Mouse (Mus musculus): ENCODE data around the gene Ube2v1. TPM values are rescaled to one million over a fixed set of nuclear protein-coding genes. Genes with fewer than 3 reads are reported as not detected.

Ube2v1 gene
- total RNA-seq, 1 experiment = 115 TPM

DNA sequence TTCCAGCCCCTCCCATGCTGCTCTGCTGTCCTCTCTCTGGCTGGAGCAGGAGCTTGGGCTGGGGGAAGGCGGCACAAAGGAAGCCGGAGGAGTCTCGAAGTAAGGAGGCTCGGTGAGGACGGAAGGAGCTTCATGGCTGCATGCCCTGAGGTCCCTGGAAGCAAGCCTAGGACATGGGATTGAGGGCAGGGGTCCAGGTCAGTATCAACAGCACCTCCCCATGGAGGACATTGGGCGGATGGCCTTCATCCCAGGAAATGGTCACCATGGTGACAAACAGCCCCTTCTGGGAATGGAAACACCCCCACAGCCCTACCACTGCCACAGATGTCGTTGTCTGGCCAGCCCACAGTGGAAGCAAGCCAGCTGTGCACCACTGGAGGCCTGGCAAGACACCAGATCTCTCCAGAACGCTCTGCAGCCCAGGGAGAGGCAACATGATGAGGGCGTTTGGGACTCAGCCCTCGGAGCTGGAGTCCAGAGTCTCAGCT is 37.4 kb downstream of the Ube2v1 start:
- no peak overlapping the region for H3K27ac ChIP-seq (ENCODE audit: insufficient read depth, low read depth, low read length, poor library complexity, severe bottlenecking)
- in situ Hi-C loops (cut with MboI; ENCODE audit: low sequenced_read_pairs in 2 of 2, unreplicated experiment in 2 of 2) = no loop called here

DNA sequence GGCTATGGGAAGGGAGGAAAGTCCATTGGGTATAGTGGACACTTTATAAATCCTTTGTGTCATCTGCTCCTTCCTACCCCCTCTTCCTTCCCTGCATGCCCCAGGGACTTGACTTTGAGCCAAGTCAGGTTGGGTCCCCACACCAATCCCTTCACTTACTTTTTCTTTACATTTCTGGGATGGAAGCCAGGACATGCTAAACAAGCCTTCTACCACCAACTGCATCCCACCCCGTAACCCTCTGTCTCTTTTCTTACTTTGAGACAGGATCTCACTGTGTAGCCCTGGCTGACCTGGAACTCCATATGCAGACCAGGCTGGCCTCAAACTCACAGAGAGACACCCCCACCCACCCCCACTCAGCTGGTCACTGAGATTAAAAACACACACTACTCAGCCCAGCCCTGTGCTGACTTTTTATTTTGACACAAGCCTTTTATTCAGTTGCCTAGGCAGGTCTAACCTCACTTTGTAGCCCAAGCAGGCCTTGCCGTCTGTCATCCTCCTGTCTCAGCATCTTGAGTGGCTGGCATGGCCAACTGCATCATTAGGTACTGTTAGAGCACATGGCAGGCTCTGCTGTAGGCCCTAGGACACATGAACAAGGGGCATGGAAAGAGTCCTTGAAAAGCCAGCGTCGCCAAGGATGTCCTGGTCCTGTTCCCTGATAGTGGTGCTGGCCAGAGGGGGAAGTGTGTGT is 38.2 kb downstream of the Ube2v1 start:
- Histone ChIP-seq H3K4me1 (ENCODE audit: control insufficient read depth in 2 of 2, insufficient read depth in 2 of 2, low read length in 2 of 2, poor library complexity in 1 of 2) (peaks cover 0 to 13% of the 10 kb centered on the region in 2 experiments; a peak in 2 of 4 replicates), H3K9ac (ENCODE audit: insufficient read depth, low read depth, low read length, poor library complexity, severe bottlenecking) (no peak overlapping the region), H3K27ac (ENCODE audit: insufficient read depth, low read depth, low read length, poor library complexity, severe bottlenecking) (no peak overlapping the region), H3K9me3 (ENCODE audit: control insufficient read depth, insufficient read depth, low read depth, low read length) (no peaks in the 10 kb centered on the region), H3K4me3 (ENCODE audit: insufficient read depth in 1 of 2, low read depth in 1 of 2, low read length in 2 of 2, poor library complexity in 1 of 2, severe bottlenecking in 1 of 2) (no peak overlapping the region), H3K36me3 (ENCODE audit: control insufficient read depth, insufficient read depth, low read length, poor library complexity, severe bottlenecking) (no peaks in the 10 kb centered on the region)
- DNase-seq (ENCODE audit: low read depth, low spot score) = no peak
- in situ Hi-C loops (cut with MboI; ENCODE audit: low sequenced_read_pairs in 2 of 2, unreplicated experiment in 2 of 2) = no loop called here
- TF ChIP-seq CHD2 (IDR thresholded peaks at IDR 0.05; ENCODE audit: low read depth, low read length) = no peak
- no peak for TF ChIP-seq MAFK (IDR thresholded peaks at IDR 0.05; ENCODE audit: insufficient read depth, low read depth, low read length)
- TF ChIP-seq HCFC1 (IDR thresholded peaks at IDR 0.05; ENCODE audit: borderline replicate concordance, insufficient read depth, low read length) = no peak
- TF ChIP-seq ZC3H11A (IDR thresholded peaks at IDR 0.05; ENCODE audit: borderline replicate concordance, low read depth, low read length) = no peak

More for the DNA sequence above, 37.4 kb downstream of the Ube2v1 start:
- Histone ChIP-seq H3K9ac (ENCODE audit: insufficient read depth, low read depth, low read length, poor library complexity, severe bottlenecking) (no peak overlapping the region), H3K4me1 (ENCODE audit: control insufficient read depth in 2 of 2, insufficient read depth in 2 of 2, low read length in 2 of 2, poor library complexity in 1 of 2) (peaks cover 0 to 7% of the 10 kb centered on the region in 2 experiments; a peak in 2 of 4 replicates), H3K4me3 (ENCODE audit: insufficient read depth in 1 of 2, low read depth in 1 of 2, low read length in 2 of 2, poor library complexity in 1 of 2, severe bottlenecking in 1 of 2) (no peak overlapping the region), H3K36me3 (ENCODE audit: control insufficient read depth, insufficient read depth, low read length, poor library complexity, severe bottlenecking) (no peaks in the 10 kb centered on the region), H3K9me3 (ENCODE audit: control insufficient read depth, insufficient read depth, low read depth, low read length) (no peaks in the 10 kb centered on the region)
- no peak for DNase-seq (ENCODE audit: low read depth, low spot score)
- TF ChIP-seq ZNF384 (IDR thresholded peaks at IDR 0.05; ENCODE audit: low read depth, low read length) (no peak), CHD2 (IDR thresholded peaks at IDR 0.05; ENCODE audit: low read depth, low read length) (no peak), MAFK (IDR thresholded peaks at IDR 0.05; ENCODE audit: insufficient read depth, low read depth, low read length) (no peak), ZC3H11A (IDR thresholded peaks at IDR 0.05; ENCODE audit: borderline replicate concordance, low read depth, low read length) (no peak), HCFC1 (IDR thresholded peaks at IDR 0.05; ENCODE audit: borderline replicate concordance, insufficient read depth, low read length) (no peak)

GRCm38 (mm10) chr2:167588774-167589577 is 42.9 kb downstream of the Ube2v1 start:
- H3K4me3 ChIP-seq (ENCODE audit: insufficient read depth in 1 of 2, low read depth in 1 of 2, low read length in 2 of 2, poor library complexity in 1 of 2, severe bottlenecking in 1 of 2) = peak overlapping the region; percentile 58
- peak overlapping the region; percentile 36; the same call in 1 of the 2 replicates for H3K9ac ChIP-seq (ENCODE audit: insufficient read depth, low read depth, low read length, poor library complexity, severe bottlenecking)
- no peak overlapping the region for H3K27ac ChIP-seq (ENCODE audit: insufficient read depth, low read depth, low read length, poor library complexity, severe bottlenecking)
- H3K4me1 ChIP-seq (ENCODE audit: control insufficient read depth in 2 of 2, insufficient read depth in 2 of 2, low read length in 2 of 2, poor library complexity in 1 of 2) = peaks cover 0 to 29% of the 10 kb centered on the region in 2 experiments; a peak in 3 of 4 replicates
- no peak for TF ChIP-seq CHD2 (IDR thresholded peaks at IDR 0.05; ENCODE audit: low read depth, low read length)
- TF ChIP-seq ZC3H11A (IDR thresholded peaks at IDR 0.05; ENCODE audit: borderline replicate concordance, low read depth, low read length) = no peak
- TF ChIP-seq ZNF384 (IDR thresholded peaks at IDR 0.05; ENCODE audit: low read depth, low read length) = no peak
- no peak for TF ChIP-seq MAFK (IDR thresholded peaks at IDR 0.05; ENCODE audit: insufficient read depth, low read depth, low read length)
- TF ChIP-seq HCFC1 (IDR thresholded peaks at IDR 0.05; ENCODE audit: borderline replicate concordance, insufficient read depth, low read length) = no peak
- H3K36me3 ChIP-seq (ENCODE audit: control insufficient read depth, insufficient read depth, low read length, poor library complexity, severe bottlenecking) = no peaks in the 10 kb centered on the region
- no peak for DNase-seq (ENCODE audit: low read depth, low spot score)
- no peaks in the 10 kb centered on the region for H3K9me3 ChIP-seq (ENCODE audit: control insufficient read depth, insufficient read depth, low read depth, low read length)
- in situ Hi-C loops (cut with MboI; ENCODE audit: low sequenced_read_pairs in 2 of 2, unreplicated experiment in 2 of 2) = no loop called here

DNA sequence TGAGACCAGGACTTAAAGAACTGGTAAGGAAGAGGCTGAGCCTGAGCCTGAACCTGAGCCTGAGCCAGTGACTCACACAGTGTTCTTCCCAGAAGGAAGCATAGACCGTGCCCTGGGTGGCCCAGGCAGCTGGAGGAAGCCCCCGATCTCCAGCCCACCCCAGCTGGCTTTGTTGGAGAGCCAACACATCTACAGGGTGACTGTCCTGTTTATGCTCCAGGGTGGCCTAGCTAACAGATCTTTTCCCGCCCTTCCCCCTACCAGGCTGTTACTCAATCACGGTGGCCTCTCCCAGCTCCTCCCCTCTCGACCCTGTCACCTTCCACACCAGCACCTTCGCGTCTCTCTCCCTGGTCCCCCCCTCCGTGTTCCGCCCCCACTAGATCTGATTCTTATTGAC is 44.9 kb downstream of the Ube2v1 start:
- in situ Hi-C loops (cut with MboI; ENCODE audit: low sequenced_read_pairs in 2 of 2, unreplicated experiment in 2 of 2) = no loop called here
- peaks cover 0 to 45% of the 10 kb centered on the region in 2 experiments; a peak in 3 of 4 replicates for H3K4me1 ChIP-seq (ENCODE audit: control insufficient read depth in 2 of 2, insufficient read depth in 2 of 2, low read length in 2 of 2, poor library complexity in 1 of 2)
- no peak for TF ChIP-seq ZNF384 (IDR thresholded peaks at IDR 0.05; ENCODE audit: low read depth, low read length)
- no peak for TF ChIP-seq MAFK (IDR thresholded peaks at IDR 0.05; ENCODE audit: insufficient read depth, low read depth, low read length)
- no peak for TF ChIP-seq ZC3H11A (IDR thresholded peaks at IDR 0.05; ENCODE audit: borderline replicate concordance, low read depth, low read length)
- H3K27ac ChIP-seq (ENCODE audit: insufficient read depth, low read depth, low read length, poor library complexity, severe bottlenecking) = no peak overlapping the region
- no peaks in the 10 kb centered on the region for H3K9me3 ChIP-seq (ENCODE audit: control insufficient read depth, insufficient read depth, low read depth, low read length)
- no peak for DNase-seq (ENCODE audit: low read depth, low spot score)
- H3K4me3 ChIP-seq (ENCODE audit: insufficient read depth in 1 of 2, low read depth in 1 of 2, low read length in 2 of 2, poor library complexity in 1 of 2, severe bottlenecking in 1 of 2) = no peak overlapping the region
- no peaks in the 10 kb centered on the region for H3K36me3 ChIP-seq (ENCODE audit: control insufficient read depth, insufficient read depth, low read length, poor library complexity, severe bottlenecking)
- no peak overlapping the region for H3K9ac ChIP-seq (ENCODE audit: insufficient read depth, low read depth, low read length, poor library complexity, severe bottlenecking)
